Mouse (Mus musculus): Measurements from ENCODE around the gene Ccdc183.

GRCm38 (mm10) chr2:25584152-25584551, 33.3 kb downstream of the Ccdc183 start:
- no peak for TF ChIP-seq CTCF (conservative IDR thresholded peaks at IDR 0.05; ENCODE audit: insufficient read depth, insufficient read length, low read depth, low read length)
- no peak for TF ChIP-seq POLR2A (IDR thresholded peaks at IDR 0.05; ENCODE audit: low read depth, low read length)
